Mouse (Mus musculus) kidney, adult 2 months (tissue): ENCODE measurements around the gene Tbc1d1. TPM values are rescaled to one million over a fixed set of nuclear protein-coding genes. Genes with fewer than 3 reads are reported as not detected.

ENCODE experiments used
- DNase-seq: peaks from one replicate; pipeline ENCODE4 v3.0.0; 2021
- H3K27ac ChIP-seq: fragments of 200-500 bp; 2 replicates; pipeline ENCODE4 v1.5.1; 2012; ENCODE audit warnings: low read depth, low read length, control low read depth, inconsistent platforms; ENCODE audit not compliant: insufficient read depth
- H3K27me3 ChIP-seq: fragments of 200-500 bp; replicated peaks from 2 replicates; pipeline ENCODE4 v1.6.1; 2012; ENCODE audit warnings: mild to moderate bottlenecking, moderate library complexity, low read length, inconsistent platforms; ENCODE audit not compliant: control insufficient read depth, insufficient read depth
- H3K36me3 ChIP-seq: fragments of 200-500 bp; 2 replicates; pipeline ENCODE4 v1.6.1; 2012; ENCODE audit warnings: mild to moderate bottlenecking, moderate library complexity, low read length, inconsistent platforms; ENCODE audit not compliant: control insufficient read depth, insufficient read depth
- H3K4me1 ChIP-seq: fragments of 200-500 bp; 2 replicates; pipeline ENCODE4 v1.6.1; 2011; ENCODE audit warnings: low read length; ENCODE audit not compliant: control insufficient read depth, insufficient read depth
- H3K4me3 ChIP-seq: fragments of 200-500 bp; 2 replicates; pipeline ENCODE4 v1.5.1; 2011; ENCODE audit warnings: mild to moderate bottlenecking, low read depth, low read length, control low read depth; ENCODE audit not compliant: insufficient read depth
- CTCF ChIP-seq: fragments of 200-500 bp; conservative IDR thresholded peaks from 2 replicates; pipeline ENCODE4 v1.5.1; 2011; ENCODE audit warnings: low read depth, mild to moderate bottlenecking, control low read depth, low read length, moderate library complexity, mixed read lengths; ENCODE audit not compliant: insufficient read depth, insufficient read length
- POLR2A ChIP-seq: fragments of 200-500 bp; IDR thresholded peaks from one replicate; pipeline ENCODE4 v1.6.1; 2011; ENCODE audit warnings: low read depth, low read length, control low read depth
- WGBS: fragments of 180-500 bp; shearing (Covaris S2); methylation state at CpG from one replicate; pipeline ENCODE4 v1.1.7; 2018; 5-methylcytosine and 5-hydroxymethylcytosine counted together
- polyA plus RNA-seq: library from polyadenylated mRNA; depleted of rRNA; stranded (reverse); fragments of >200 nt; gene quantifications from 2 replicates; pipeline ENCODE4 v1.2.3, GENCODE M21; 2012

Tbc1d1 gene
- polyA plus RNA-seq, 1 experiment = 38.3 TPM

DNA sequence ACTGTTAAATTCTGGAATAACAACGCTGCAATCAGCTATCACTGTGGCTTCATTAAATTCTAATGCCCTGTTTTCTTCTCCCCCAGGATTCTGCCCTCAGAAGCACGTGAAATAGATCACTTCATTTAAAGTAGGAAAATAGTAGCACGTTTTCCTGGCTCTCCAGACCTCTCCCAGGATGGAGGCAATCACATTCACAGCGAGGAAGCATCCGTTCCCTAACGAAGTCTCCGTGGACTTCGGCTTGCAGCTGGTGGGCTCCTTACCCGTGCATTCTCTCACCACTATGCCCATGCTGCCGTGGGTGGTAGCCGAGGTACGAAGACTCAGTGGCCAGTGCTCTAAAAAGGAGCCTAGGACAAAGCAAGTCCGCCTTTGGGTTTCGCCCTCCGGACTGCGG is 17.2 kb downstream of the Tbc1d1 start:
- H3K36me3 ChIP-seq = no peaks in the 10 kb centered on the region
- H3K27ac ChIP-seq = no peak overlapping the region
- no peak for DNase-seq
- TF ChIP-seq CTCF = no peak
- TF ChIP-seq POLR2A = no peak
- no peak overlapping the region for H3K4me3 ChIP-seq
- no peaks in the 10 kb centered on the region for H3K27me3 ChIP-seq
- 76% methylated on average over 16 of the region's 16 CpGs for WGBS
- H3K4me1 ChIP-seq = no peaks in the 10 kb centered on the region; the same call in 1 of the 2 replicates

DNA sequence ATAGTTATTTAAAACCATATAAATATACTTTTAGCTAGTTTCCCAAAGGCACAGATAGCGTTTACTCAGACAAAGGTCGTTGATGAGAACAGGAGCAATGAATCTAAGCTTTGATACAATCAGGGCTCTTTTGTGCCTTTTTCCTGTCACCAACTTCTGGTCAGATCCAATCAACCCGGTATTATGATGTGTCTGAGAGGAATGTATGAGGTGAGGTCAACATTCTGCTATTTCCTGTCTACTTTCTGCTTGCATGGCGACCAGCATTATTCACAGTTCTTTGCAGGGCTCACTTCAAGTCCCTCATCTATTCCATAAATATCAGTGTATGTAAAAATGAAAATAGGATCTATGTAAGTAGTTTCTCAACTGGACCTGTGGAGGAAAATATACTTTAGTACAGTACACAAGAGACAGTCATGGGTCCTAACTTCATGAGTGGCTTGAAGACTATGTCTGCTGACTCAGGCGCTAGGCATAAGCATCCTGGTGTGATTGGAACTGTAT is 18.4 kb downstream of the Tbc1d1 start:
- no peaks in the 10 kb centered on the region for H3K36me3 ChIP-seq
- TF ChIP-seq POLR2A (no peak), CTCF (no peak)
- no peaks in the 10 kb centered on the region; the same call in 1 of the 2 replicates for H3K4me1 ChIP-seq
- H3K27me3 ChIP-seq = no peaks in the 10 kb centered on the region
- no peak overlapping the region for H3K4me3 ChIP-seq
- no peak overlapping the region for H3K27ac ChIP-seq
- DNase-seq = peak; percentile 28
- 70% methylated on average over 5 of the region's 5 CpGs for WGBS

DNA sequence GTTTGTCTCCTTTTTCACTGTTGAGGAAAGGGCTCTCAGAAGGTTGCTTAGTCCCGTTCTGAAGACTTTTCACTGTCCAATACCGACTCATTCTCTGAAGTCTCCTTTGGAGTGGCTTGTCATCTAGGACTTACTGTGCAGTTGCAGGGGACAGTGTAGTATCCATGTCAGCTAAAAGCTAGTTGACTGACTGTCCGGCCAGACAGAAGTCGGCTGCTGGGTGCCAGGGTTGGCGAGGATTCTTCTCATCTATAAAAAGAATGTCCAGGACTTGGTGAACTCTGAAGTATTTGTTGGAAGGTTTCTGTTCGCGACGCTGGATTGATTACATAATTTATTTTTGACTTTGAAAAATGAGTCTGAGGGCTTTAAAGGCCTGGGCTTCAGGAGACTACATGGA is 24.4 kb downstream of the Tbc1d1 start:
- Histone ChIP-seq H3K36me3 (no peaks in the 10 kb centered on the region), H3K4me1 (peaks cover 2% of the 10 kb centered on the region; the same call in 1 of the 2 replicates), H3K27me3 (no peaks in the 10 kb centered on the region), H3K4me3 (no peak overlapping the region), H3K27ac (no peak overlapping the region)
- no peak for DNase-seq
- 64% methylated on average over 8 of the region's 8 CpGs for WGBS
- TF ChIP-seq POLR2A (no peak), CTCF (no peak)

DNA sequence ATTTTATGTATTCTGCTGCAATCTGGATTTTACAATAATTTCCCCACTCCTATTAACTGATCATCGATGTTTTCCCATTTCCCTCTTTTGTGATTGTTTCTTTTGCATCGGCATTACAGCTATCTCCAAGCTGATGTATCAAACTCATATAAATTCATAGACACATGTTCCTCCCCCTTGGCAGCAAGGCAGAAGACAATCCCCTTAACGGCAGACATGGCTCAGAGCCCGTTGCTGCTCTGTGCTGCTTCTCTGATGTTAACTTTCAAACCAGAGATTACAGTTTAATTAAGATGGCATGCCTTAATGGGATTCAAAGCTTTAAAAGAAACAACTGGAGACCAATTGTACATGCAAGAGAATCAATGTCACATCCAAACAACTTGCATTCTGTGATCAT is 27.6 kb downstream of the Tbc1d1 start:
- H3K4me3 ChIP-seq = no peak overlapping the region
- WGBS = 51% methylated on average over 4 of the region's 4 CpGs
- no peak overlapping the region for H3K27ac ChIP-seq
- H3K36me3 ChIP-seq = no peaks in the 10 kb centered on the region
- TF ChIP-seq CTCF (no peak), POLR2A (no peak)
- H3K4me1 ChIP-seq = peaks cover 4% of the 10 kb centered on the region; the same call in 1 of the 2 replicates
- DNase-seq = peak; percentile 61
- no peaks in the 10 kb centered on the region for H3K27me3 ChIP-seq

DNA sequence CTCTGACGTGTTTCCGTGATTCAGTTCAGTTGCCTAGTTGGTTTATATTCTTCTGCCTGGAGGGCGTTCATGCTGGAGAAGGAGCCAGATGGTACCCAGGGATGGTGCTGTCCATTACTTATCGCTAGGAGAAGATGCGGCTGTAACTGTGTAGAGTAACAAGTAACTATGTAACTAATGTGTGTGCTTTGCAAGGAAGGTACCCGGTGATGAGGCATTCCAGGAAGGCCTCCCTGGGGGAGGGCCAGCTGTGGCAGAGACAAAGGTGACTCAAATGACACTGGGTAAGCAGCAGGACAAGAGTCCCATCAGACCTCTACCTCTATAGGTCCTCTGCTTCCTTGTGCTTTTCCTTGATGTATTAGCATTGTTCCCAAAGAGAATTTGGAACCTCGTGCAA is 29.2 kb downstream of the Tbc1d1 start:
- no peaks in the 10 kb centered on the region for H3K27me3 ChIP-seq
- no peak overlapping the region for H3K4me3 ChIP-seq
- H3K4me1 ChIP-seq = peaks cover 4% of the 10 kb centered on the region; the same call in 1 of the 2 replicates
- no peaks in the 10 kb centered on the region for H3K36me3 ChIP-seq
- whole genome bisulfite sequencing = 64% methylated on average over 7 of the region's 7 CpGs
- no peak for TF ChIP-seq CTCF
- no peak for TF ChIP-seq POLR2A
- peak; percentile 59 for DNase-seq
- no peak overlapping the region for H3K27ac ChIP-seq

DNA sequence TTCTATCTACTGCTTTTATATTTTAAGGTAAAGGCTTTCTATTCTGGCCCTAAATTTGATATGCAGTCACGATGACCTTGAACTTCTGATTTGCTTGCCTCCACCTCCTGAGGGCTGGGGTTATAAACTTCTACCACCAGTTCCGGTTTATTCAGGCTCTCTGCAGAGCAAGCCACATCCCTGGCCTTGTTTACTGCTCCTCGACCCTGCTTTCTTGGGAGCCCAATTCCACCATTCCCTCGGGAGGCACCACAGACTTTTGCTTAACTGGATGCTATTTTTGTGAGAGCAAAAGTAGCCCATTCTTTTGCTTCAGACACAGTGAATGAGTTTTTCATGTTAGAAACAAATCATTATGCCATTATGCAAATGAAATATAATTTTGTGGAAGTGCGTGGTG is 30.5 kb downstream of the Tbc1d1 start:
- WGBS = 56% methylated on average over 5 of the region's 5 CpGs
- peak; percentile 59 for DNase-seq

DNA sequence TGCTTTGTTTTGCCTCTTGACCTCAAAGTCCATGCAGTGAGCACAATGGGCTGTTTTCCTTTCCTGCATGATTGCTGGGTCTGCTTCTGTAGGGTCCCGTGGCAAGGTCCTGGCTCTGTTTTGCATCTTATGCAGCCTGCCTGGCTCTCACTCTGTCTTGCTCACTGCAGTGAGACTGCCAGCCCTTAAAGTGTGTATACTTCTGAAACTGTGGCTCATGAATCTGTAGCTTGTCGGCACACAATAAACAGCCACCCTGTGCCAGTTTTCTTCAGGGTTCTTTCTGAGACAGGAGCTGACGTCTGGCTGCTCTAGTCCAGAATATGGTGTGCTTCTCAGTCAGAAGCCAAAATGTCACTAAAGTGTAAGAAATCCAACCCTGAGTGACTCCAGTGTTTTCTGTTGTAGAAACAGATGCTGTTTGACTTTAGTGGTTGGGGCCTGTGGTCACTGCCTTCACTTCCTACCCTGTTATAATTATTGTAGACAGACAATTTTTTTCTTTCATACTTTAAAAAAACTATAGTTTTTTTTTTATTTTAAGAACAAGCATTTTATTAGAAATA is 32.1 kb downstream of the Tbc1d1 start:
- no peak overlapping the region; the same call in 1 of the 2 replicates for H3K27ac ChIP-seq
- no peak overlapping the region for H3K4me3 ChIP-seq
- DNase-seq = no peak
- no peaks in the 10 kb centered on the region for H3K27me3 ChIP-seq
- 43% methylated on average over 3 of the region's 3 CpGs for WGBS
- no peaks in the 10 kb centered on the region for H3K36me3 ChIP-seq
- TF ChIP-seq POLR2A (no peak), CTCF (no peak)
- H3K4me1 ChIP-seq = peaks cover 4% of the 10 kb centered on the region; the same call in 1 of the 2 replicates

More for the DNA sequence above, 30.5 kb downstream of the Tbc1d1 start:
- Histone ChIP-seq H3K4me3 (no peak overlapping the region), H3K27me3 (no peaks in the 10 kb centered on the region), H3K27ac (no peak overlapping the region), H3K36me3 (no peaks in the 10 kb centered on the region), H3K4me1 (peaks cover 4% of the 10 kb centered on the region; the same call in 1 of the 2 replicates)
- no peak for TF ChIP-seq POLR2A
- no peak for TF ChIP-seq CTCF
